ENCODE assay signal across 12 mouse cellular contexts in genomic region chr8:71680471-71680870, GRCm38 (mm10). TPM values are rescaled to one million over a fixed set of nuclear protein-coding genes. Genes with fewer than 3 reads are reported as not detected.
DNase-seq lines count a peak whose midpoint lies in the region; ATAC-seq and TF ChIP-seq lines count a peak whose summit lies in the region.
"Had no signal": no experiment of that assay in that cellular context is flagged by ENCODE, and none has a peak within 500 bp of the region (broad histone marks: within the 10 kb centered on the region; RNA-seq: fewer than 3 reads in every experiment).

No protein-coding gene starts in this region.

- TF ChIP-seq CTCF in intestine, postnatal 0 days (IDR thresholded peaks at IDR 0.05; ENCODE audit: low read depth) = no peak
- no peak for TF ChIP-seq CTCF in lung, postnatal 0 days (IDR thresholded peaks at IDR 0.05)

- no peak overlapping the region for H3K27ac ChIP-seq in intestine, embryonic 15.5 days
- H3K27ac ChIP-seq in intestine, postnatal 0 days (ENCODE audit: low read depth, low read length) = no peak overlapping the region
- no peak overlapping the region for H3K27ac ChIP-seq in hindbrain, embryonic 13.5 days
- H3K27ac ChIP-seq in lung, postnatal 0 days (ENCODE audit: low read length) = no peak overlapping the region
- H3K27ac ChIP-seq: limb, embryonic 15.5 days had no signal

- no peak overlapping the region for H3K9ac ChIP-seq in intestine, embryonic 15.5 days
- H3K9ac ChIP-seq in intestine, postnatal 0 days (ENCODE audit: low read depth, low read length) = no peak overlapping the region
- no peak overlapping the region for H3K9ac ChIP-seq in hindbrain, embryonic 13.5 days
- no peak overlapping the region for H3K9ac ChIP-seq in lung, postnatal 0 days (replicated peaks; ENCODE audit: low read depth)
- H3K9ac ChIP-seq: limb, embryonic 15.5 days had no signal

- DNase-seq in adrenal gland, adult 2 months = peak; percentile 42
- DNase-seq in adrenal gland, postnatal 10 days = no peak
- no peak for DNase-seq in lung, postnatal 0 days (ENCODE audit: low spot score)
- DNase-seq in natural killer cell, adult 2 months (ENCODE audit: low spot score in 2 of 2) = no peak
- no peak for DNase-seq in left cerebral cortex, adult 11 months (ENCODE audit: low spot score)
- DNase-seq: spleen, adult 18-20 months had no signal

- H3K9me3 ChIP-seq in intestine, embryonic 15.5 days = no peaks in the 10 kb centered on the region
- H3K9me3 ChIP-seq in intestine, postnatal 0 days (ENCODE audit: control insufficient read depth) = no peaks in the 10 kb centered on the region
- H3K9me3 ChIP-seq in hindbrain, embryonic 13.5 days = no peaks in the 10 kb centered on the region
- no peaks in the 10 kb centered on the region for H3K9me3 ChIP-seq in lung, postnatal 0 days (ENCODE audit: low read length)
- H3K9me3 ChIP-seq: limb, embryonic 15.5 days had no signal

- H3K4me3 ChIP-seq in intestine, embryonic 15.5 days (replicated peaks) = 0 out of 2 replicates have a peak overlapping the region, but pooled peaks have one; percentile 6
- no peak overlapping the region for H3K4me3 ChIP-seq in intestine, postnatal 0 days (ENCODE audit: low read depth, low read length)
- peak overlapping the region; percentile 8; the same call in 1 of the 2 replicates for H3K4me3 ChIP-seq in hindbrain, embryonic 13.5 days
- no peak overlapping the region for H3K4me3 ChIP-seq in lung, postnatal 0 days (ENCODE audit: low read depth, low read length)

- no peak for ATAC-seq in intestine, embryonic 15.5 days
- ATAC-seq in intestine, postnatal 0 days = no peak
- ATAC-seq in hindbrain, embryonic 13.5 days (ENCODE audit: low FRiP score) = no peak
- ATAC-seq in lung, postnatal 0 days = peak; percentile 23
- ATAC-seq: Patski had no signal

- TF ChIP-seq EP300 in lung, postnatal 0 days (IDR thresholded peaks at IDR 0.05) = 0 out of 2 replicates have a peak, but pooled peaks have one; percentile 9

- no peaks in the 10 kb centered on the region for H3K36me3 ChIP-seq in intestine, embryonic 15.5 days
- H3K36me3 ChIP-seq in intestine, postnatal 0 days (ENCODE audit: control insufficient read depth, insufficient read depth) = peaks cover 9% of the 10 kb centered on the region; the same call in 1 of the 2 replicates
- no peaks in the 10 kb centered on the region for H3K36me3 ChIP-seq in hindbrain, embryonic 13.5 days
- no peaks in the 10 kb centered on the region for H3K36me3 ChIP-seq in lung, postnatal 0 days (ENCODE audit: insufficient read depth, low read length)
- H3K36me3 ChIP-seq: limb, embryonic 15.5 days had no signal

- peaks cover 25% of the 10 kb centered on the region for H3K4me1 ChIP-seq in intestine, embryonic 15.5 days (replicated peaks)
- H3K4me1 ChIP-seq in intestine, postnatal 0 days (replicated peaks; ENCODE audit: control insufficient read depth, insufficient read depth, low read length) = no peaks in the 10 kb centered on the region; the same call in 1 of the 2 replicates
- H3K4me1 ChIP-seq in hindbrain, embryonic 13.5 days (replicated peaks) = peaks cover 35% of the 10 kb centered on the region
- H3K4me1 ChIP-seq in lung, postnatal 0 days (ENCODE audit: insufficient read depth, low read depth, low read length) = peaks cover 8% of the 10 kb centered on the region

- H3K4me2 ChIP-seq in intestine, embryonic 15.5 days (replicated peaks) = peak overlapping the region; percentile 37; the same call in 1 of the 2 replicates
- no peak overlapping the region for H3K4me2 ChIP-seq in intestine, postnatal 0 days (replicated peaks; ENCODE audit: low read depth)
- H3K4me2 ChIP-seq in hindbrain, embryonic 13.5 days = no peak overlapping the region
- H3K4me2 ChIP-seq in lung, postnatal 0 days (replicated peaks; ENCODE audit: low read depth, low read length) = no peak overlapping the region

- H3K27me3 ChIP-seq in intestine, embryonic 15.5 days (replicated peaks) = peaks cover 68% of the 10 kb centered on the region
- H3K27me3 ChIP-seq in intestine, postnatal 0 days (replicated peaks; ENCODE audit: control insufficient read depth, insufficient read depth, low read length) = peaks cover 20% of the 10 kb centered on the region
- peaks cover 99% of the 10 kb centered on the region for H3K27me3 ChIP-seq in hindbrain, embryonic 13.5 days
- H3K27me3 ChIP-seq in lung, postnatal 0 days (replicated peaks; ENCODE audit: insufficient read depth, low read length) = peaks cover 24% of the 10 kb centered on the region
- H3K27me3 ChIP-seq: Patski had no signal

- WGBS in intestine, embryonic 15.5 days = 20% methylated on average over 21 of the region's 21 CpGs
- 38% methylated on average over 21 of the region's 21 CpGs for WGBS in intestine, postnatal 0 days
- 4% methylated on average over 21 of the region's 21 CpGs for WGBS in hindbrain, embryonic 13.5 days
- 14% methylated on average over 21 of the region's 21 CpGs for WGBS in lung, postnatal 0 days

RNA-seq across cellular contexts. Expression of gene Jak3, which starts 4.4 kb away (rescaled TPM):
- total RNA-seq in adrenal gland, adult 2 months (2021) = 10 to 100 TPM in 1 of 2 experiments, 1 to 10 TPM in 1; 9.4 to 19.0 TPM
- 32.3 and 44.2 TPM in 2 replicates for polyA plus RNA-seq in adrenal gland, adult 2 months (2012; rRNA removed)
- 10 to 100 TPM; 18.5 to 25.9 TPM for total RNA-seq in adrenal gland, postnatal 10 days (2021)
- polyA plus RNA-seq in intestine, embryonic 15.5 days (2015; fragmentation: Nextera tagmentation; extraction: Ambion mirVana) = 9.0 and 9.2 TPM in 2 replicates
- 5.7 and 6.8 TPM in 2 replicates for polyA plus RNA-seq in intestine, postnatal 0 days (2015; fragmentation: Nextera tagmentation; extraction: Ambion mirVana)
- 3.5 TPM in 2 replicates for polyA plus RNA-seq in hindbrain, embryonic 13.5 days (2015; fragmentation: Nextera tagmentation; extraction: Ambion mirVana)
- polyA plus RNA-seq in lung, postnatal 0 days (2015; fragmentation: Nextera tagmentation; extraction: Ambion mirVana) = 7.7 and 10.0 TPM in 2 replicates

RNA-seq across cellular contexts. Expression of gene Insl3, which starts 8.5 kb away (rescaled TPM):
- total RNA-seq in adrenal gland, adult 2 months (2021) = 1 to 10 TPM; 7.1 to 7.5 TPM
- 39.2 and 39.3 TPM in 2 replicates for polyA plus RNA-seq in adrenal gland, adult 2 months (2012; rRNA removed)
- 10 to 100 TPM in 1 of 2 experiments, 1 to 10 TPM in 1; 7.3 to 10.8 TPM for total RNA-seq in adrenal gland, postnatal 10 days (2021)
- 1.2 and 1.9 TPM in 2 replicates for polyA plus RNA-seq in intestine, embryonic 15.5 days (2015; fragmentation: Nextera tagmentation; extraction: Ambion mirVana)
- polyA plus RNA-seq in intestine, postnatal 0 days (2015; fragmentation: Nextera tagmentation; extraction: Ambion mirVana) = 2.5 and 3.0 TPM in 2 replicates
- 0.31 and 0.79 TPM in 2 replicates for polyA plus RNA-seq in hindbrain, embryonic 13.5 days (2015; fragmentation: Nextera tagmentation; extraction: Ambion mirVana)
- polyA plus RNA-seq in lung, postnatal 0 days (2015; fragmentation: Nextera tagmentation; extraction: Ambion mirVana) = 2.9 and 3.9 TPM in 2 replicates
- polyA plus RNA-seq: neural tube, embryonic 11.5 days had no signal

RNA-seq across cellular contexts. Expression of gene Unc13a, which starts 8.9 kb away (rescaled TPM):
- 10 to 100 TPM in 1 of 2 experiments, 1 to 10 TPM in 1; 6.0 to 10.5 TPM for total RNA-seq in adrenal gland, adult 2 months (2021)
- 4.4 and 6.3 TPM in 2 replicates for polyA plus RNA-seq in adrenal gland, adult 2 months (2012; rRNA removed)
- total RNA-seq in adrenal gland, postnatal 10 days (2021) = 1 to 10 TPM; 3.8 to 7.1 TPM
- 1.3 and 1.5 TPM in 2 replicates for polyA plus RNA-seq in intestine, embryonic 15.5 days (2015; fragmentation: Nextera tagmentation; extraction: Ambion mirVana)
- polyA plus RNA-seq in intestine, postnatal 0 days (2015; fragmentation: Nextera tagmentation; extraction: Ambion mirVana) = 0.60 and 0.72 TPM in 2 replicates
- polyA plus RNA-seq in hindbrain, embryonic 13.5 days (2015; fragmentation: Nextera tagmentation; extraction: Ambion mirVana) = 18.0 and 18.9 TPM in 2 replicates
- polyA plus RNA-seq in lung, postnatal 0 days (2015; fragmentation: Nextera tagmentation; extraction: Ambion mirVana) = 0.35 and 0.46 TPM in 2 replicates

RNA-seq across cellular contexts. Expression of gene B3gnt3, which starts 21.1 kb away (rescaled TPM):
- 1 to 10 TPM; 4.4 to 5.7 TPM for total RNA-seq in adrenal gland, adult 2 months (2021)
- 14.4 and 17.5 TPM in 2 replicates for polyA plus RNA-seq in adrenal gland, adult 2 months (2012; rRNA removed)
- 1 to 10 TPM; 6.4 to 6.7 TPM for total RNA-seq in adrenal gland, postnatal 10 days (2021)
- polyA plus RNA-seq in intestine, embryonic 15.5 days (2015; fragmentation: Nextera tagmentation; extraction: Ambion mirVana) = 16.0 and 17.0 TPM in 2 replicates
- polyA plus RNA-seq in intestine, postnatal 0 days (2015; fragmentation: Nextera tagmentation; extraction: Ambion mirVana) = 30.5 and 33.5 TPM in 2 replicates
- 0.32 and 0.34 TPM in 2 replicates for polyA plus RNA-seq in hindbrain, embryonic 13.5 days (2015; fragmentation: Nextera tagmentation; extraction: Ambion mirVana)
- 11.7 and 12.1 TPM in 2 replicates for polyA plus RNA-seq in lung, postnatal 0 days (2015; fragmentation: Nextera tagmentation; extraction: Ambion mirVana)

RNA-seq across cellular contexts. Expression of gene Fcho1, which starts 45.0 kb away (rescaled TPM):
- total RNA-seq in adrenal gland, adult 2 months (2021) = 1 to 10 TPM; 1.8 to 2.7 TPM
- 8.2 and 10.6 TPM in 2 replicates for polyA plus RNA-seq in adrenal gland, adult 2 months (2012; rRNA removed)
- 1 to 10 TPM; 4.8 to 8.4 TPM for total RNA-seq in adrenal gland, postnatal 10 days (2021)
- polyA plus RNA-seq in intestine, embryonic 15.5 days (2015; fragmentation: Nextera tagmentation; extraction: Ambion mirVana) = 5.3 and 7.1 TPM in 2 replicates
- polyA plus RNA-seq in intestine, postnatal 0 days (2015; fragmentation: Nextera tagmentation; extraction: Ambion mirVana) = 2.2 and 2.5 TPM in 2 replicates
- 62.2 and 68.2 TPM in 2 replicates for polyA plus RNA-seq in hindbrain, embryonic 13.5 days (2015; fragmentation: Nextera tagmentation; extraction: Ambion mirVana)
- 1.4 and 1.8 TPM in 2 replicates for polyA plus RNA-seq in lung, postnatal 0 days (2015; fragmentation: Nextera tagmentation; extraction: Ambion mirVana)

Comparison
In these comparisons a context has a peak if more than half of its experiments do, and no peak if none do; other contexts are left out.
1. H3K4me3 ChIP-seq: peak in intestine, embryonic 15.5 days (single experiment) and hindbrain, embryonic 13.5 days (single experiment); none in intestine, postnatal 0 days (single experiment) and lung, postnatal 0 days (single experiment).